Mouse (Mus musculus) layer of hippocampus, adult 2 months (tissue): ENCODE results near the gene Tysnd1. TPM values are rescaled to one million over a fixed set of nuclear protein-coding genes. Genes with fewer than 3 reads are reported as not detected.
A peak's percentile ranks its signal among the peaks of the same experiment; 100 is the strongest.

ENCODE experiments used
- DNase-seq, 2 experiments: peaks; one replicate each; pipeline ENCODE4 v3.0.0; 2022; ENCODE audit warnings: low spot score in 2 of 2
- H3K27ac ChIP-seq: fragments of 200-600 bp; 2 replicates; pipeline ENCODE4 v1.8.1; 2022
- H3K4me3 ChIP-seq: fragments of 200-600 bp; 2 replicates; pipeline ENCODE4 v1.8.1; 2022; ENCODE audit warnings: mild to moderate bottlenecking
- CTCF ChIP-seq: fragments of 200-600 bp; conservative IDR thresholded peaks from 2 replicates; pipeline ENCODE4 v1.8.1; 2022; ENCODE audit warnings: antibody characterized with exemption, mild to moderate bottlenecking, moderate library complexity
- total RNA-seq, 2 experiments: library from RNA; stranded (reverse); gene quantifications; 2 replicates each; pipeline ENCODE4 v1.2.3; 2021

Gene Tysnd1
- total RNA-seq, 2 experiments from 2014 or later, result 23.3 to 23.8 TPM

GRCm38 (mm10) chr10:61723271-61723670, 28.0 kb downstream of the Tysnd1 start:
- no peak overlapping the region for H3K4me3 ChIP-seq
- no peak overlapping the region for H3K27ac ChIP-seq
- no peak for TF ChIP-seq CTCF
- DNase-seq, result no peak

- DNase-seq, result peak; percentile 50 to 60
- no peak overlapping the region for H3K4me3 ChIP-seq
- H3K27ac ChIP-seq, result no peak overlapping the region
- TF ChIP-seq CTCF, result no peak; the same call in 1 of the 2 replicates
Observed at GRCm38 (mm10) chr10:61729181-61729580, 33.9 kb downstream of the Tysnd1 start.

- no peak overlapping the region for H3K27ac ChIP-seq
- H3K4me3 ChIP-seq, result no peak overlapping the region
- DNase-seq, result no peak
- TF ChIP-seq CTCF, result no peak; the same call in 1 of the 2 replicates
Observed at GRCm38 (mm10) chr10:61730171-61730570, 34.9 kb downstream of the Tysnd1 start.

- DNase-seq, result no peak
- TF ChIP-seq CTCF, result peak; percentile 86
- no peak overlapping the region for H3K27ac ChIP-seq
- H3K4me3 ChIP-seq, result no peak overlapping the region
Observed at GRCm38 (mm10) chr10:61734377-61734776, 39.1 kb downstream of the Tysnd1 start.

- Histone ChIP-seq H3K4me3 (no peak overlapping the region), H3K27ac (no peak overlapping the region)
- no peak for TF ChIP-seq CTCF
- no peak for DNase-seq
Observed at GRCm38 (mm10) chr10:61736671-61737078, 41.4 kb downstream of the Tysnd1 start.

GRCm38 (mm10) chr10:61737537-61737936, 42.2 kb downstream of the Tysnd1 start:
- no peak for TF ChIP-seq CTCF
- no peak for DNase-seq
- H3K4me3 ChIP-seq, result no peak overlapping the region
- H3K27ac ChIP-seq, result no peak overlapping the region

GRCm38 (mm10) chr10:61738126-61738525, 42.8 kb downstream of the Tysnd1 start:
- Histone ChIP-seq H3K4me3 (no peak overlapping the region), H3K27ac (no peak overlapping the region)
- TF ChIP-seq CTCF, result no peak
- no peak for DNase-seq

GRCm38 (mm10) chr10:61741306-61741705, 46.0 kb downstream of the Tysnd1 start:
- TF ChIP-seq CTCF, result no peak
- DNase-seq, result no peak
- H3K27ac ChIP-seq, result no peak overlapping the region
- H3K4me3 ChIP-seq, result no peak overlapping the region

GRCm38 (mm10) chr10:61741873-61742272, 46.6 kb downstream of the Tysnd1 start:
- H3K4me3 ChIP-seq, result no peak overlapping the region
- DNase-seq, result no peak
- H3K27ac ChIP-seq, result no peak overlapping the region
- peak; percentile 44 for TF ChIP-seq CTCF

GRCm38 (mm10) chr10:61742336-61742735, 47.0 kb downstream of the Tysnd1 start:
- H3K4me3 ChIP-seq, result no peak overlapping the region
- no peak for TF ChIP-seq CTCF

GRCm38 (mm10) chr10:61745133-61745532, 49.8 kb downstream of the Tysnd1 start:
- no peak overlapping the region for H3K4me3 ChIP-seq
- no peak for DNase-seq
- peak; percentile 60 for TF ChIP-seq CTCF
- no peak overlapping the region for H3K27ac ChIP-seq

More at GRCm38 (mm10) chr10:61742336-61742735, 47.0 kb downstream of the Tysnd1 start:
- H3K27ac ChIP-seq, result no peak overlapping the region
- DNase-seq, result no peak

- Histone ChIP-seq H3K4me3 (no peak overlapping the region), H3K27ac (no peak overlapping the region)
- no peak for TF ChIP-seq CTCF
- no peak for DNase-seq
Observed at GRCm38 (mm10) chr10:61747302-61747701, 52.0 kb downstream of the Tysnd1 start.

- Histone ChIP-seq H3K4me3 (no peak overlapping the region), H3K27ac (no peak overlapping the region)
- TF ChIP-seq CTCF, result no peak
- DNase-seq, result no peak
Observed at GRCm38 (mm10) chr10:61750014-61750413, 54.7 kb downstream of the Tysnd1 start.

- Histone ChIP-seq H3K27ac (no peak overlapping the region), H3K4me3 (no peak overlapping the region)
- DNase-seq, result no peak
- no peak for TF ChIP-seq CTCF
Observed at GRCm38 (mm10) chr10:61751534-61752219, 56.4 kb downstream of the Tysnd1 start.

Other genes with a start within 250 kb of the Tysnd1 start
- gene Eif4ebp2, start 242.9 kb upstream of the Tysnd1 start, total RNA-seq, result 10 to 100 TPM; 47.6 to 57.0 TPM
- 10 to 100 TPM; 21.4 to 24.4 TPM for gene Lrrc20, start 219.7 kb upstream of the Tysnd1 start, total RNA-seq
- 1 to 10 TPM; 4.0 to 4.7 TPM for gene Npffr1, start 100.0 kb upstream of the Tysnd1 start, total RNA-seq
- gene Ppa1, start 47.0 kb upstream of the Tysnd1 start, total RNA-seq, result 10 to 100 TPM; 96.5 to 98.5 TPM
- 100 to 1,000 TPM; 117 to 124 TPM for gene Sar1a, start 15.2 kb upstream of the Tysnd1 start, total RNA-seq
- 1 to 10 TPM; 7.1 to 7.8 TPM for gene Aifm2, start 19.7 kb downstream of the Tysnd1 start, total RNA-seq
- 10 to 100 TPM; 14.3 to 14.7 TPM for gene H2afy2, start 88.6 kb downstream of the Tysnd1 start, total RNA-seq